Mouse (Mus musculus) liver, postnatal 0 days (tissue): ENCODE data around the gene Tmx2. TPM values are rescaled to one million over a fixed set of nuclear protein-coding genes. Genes with fewer than 3 reads are reported as not detected.

Experiments
- ATAC-seq: fragments of 200-750 bp; cut with Nextera tagmentation; 2 replicates; pipeline ENCODE4 v1.8.0; 2017; ENCODE audit warnings: mild to moderate bottlenecking, moderate library complexity
- DNase-seq: peaks from one replicate; pipeline ENCODE4 v3.0.0-alpha.2; 2016
- H3K27ac ChIP-seq: fragments of 300-500 bp; sonication (generic); 2 replicates; pipeline ENCODE4 v1.5.1; 2014; ENCODE audit warnings: antibody characterized with exemption, moderate library complexity, mild to moderate bottlenecking, low read depth
- H3K27me3 ChIP-seq: fragments of 300-500 bp; sonication (generic); 2 replicates; pipeline ENCODE4 v1.6.1; 2014; ENCODE audit warnings: low read length, control low read depth, mixed read lengths; ENCODE audit not compliant: insufficient read depth
- H3K36me3 ChIP-seq: fragments of 300-500 bp; sonication (generic); replicated peaks from 2 replicates; pipeline ENCODE4 v1.6.1; 2014; ENCODE audit warnings: mild to moderate bottlenecking, control low read depth, low read length, moderate library complexity, mixed read lengths; ENCODE audit not compliant: insufficient read depth
- H3K4me1 ChIP-seq: fragments of 300-500 bp; sonication (generic); 2 replicates; pipeline ENCODE4 v1.6.1; 2014; ENCODE audit warnings: antibody characterized with exemption, mild to moderate bottlenecking, control low read depth; ENCODE audit not compliant: insufficient read depth
- H3K4me2 ChIP-seq: fragments of 300-500 bp; sonication (generic); 2 replicates; pipeline ENCODE4 v1.6.1; 2014; ENCODE audit warnings: low read depth, mild to moderate bottlenecking, low read length, moderate library complexity, mixed read lengths
- H3K4me3 ChIP-seq: fragments of 300-500 bp; sonication (generic); 2 replicates; pipeline ENCODE4 v1.5.1; 2014; ENCODE audit warnings: low read depth, low read length
- H3K9ac ChIP-seq: fragments of 300-500 bp; sonication (generic); replicated peaks from 2 replicates; pipeline ENCODE4 v1.6.1; 2014; ENCODE audit warnings: mild to moderate bottlenecking, moderate library complexity
- H3K9me3 ChIP-seq: fragments of 300-500 bp; sonication (generic); 2 replicates; pipeline ENCODE4 v1.6.1; 2016; ENCODE audit warnings: mild to moderate bottlenecking, control low read depth, low read length, mixed read lengths
- CTCF ChIP-seq: sonication (generic); IDR thresholded peaks from 2 replicates; pipeline ENCODE4 v1.5.1; 2016; ENCODE audit warnings: antibody characterized with exemption, low read depth
- EP300 ChIP-seq: IDR thresholded peaks from 2 replicates; pipeline ENCODE4 v1.6.1; 2016; ENCODE audit warnings: antibody characterized with exemption, low read depth, mild to moderate bottlenecking
- WGBS: fragments of 180-500 bp; shearing (Covaris S2); extraction: QIAGEN DNeasy Blood & Tissue Kit; methylation state at CpG from one replicate; pipeline ENCODE4 v1.1.7; 2014; ENCODE audit not compliant: insufficient replicate concordance; 5-methylcytosine and 5-hydroxymethylcytosine counted together
- polyA plus RNA-seq: library from polyadenylated mRNA; unstranded; fragments of >200 nt; fragmentation: Nextera tagmentation; extraction: Ambion mirVana; gene quantifications from 2 replicates; pipeline ENCODE4 v1.2.1, GENCODE M21; 2015

The Tmx2 gene
- polyA plus RNA-seq, 1 experiment from 2014 or later, result 60.6 TPM

- Histone ChIP-seq H3K4me3 (peak within 1 kb of the TSS; percentile 90), H3K27me3 (no peaks in the 10 kb centered on the region), H3K4me1 (peaks cover 14% of the 10 kb centered on the region), H3K36me3 (peaks cover 14% of the 10 kb centered on the region), H3K9me3 (no peaks in the 10 kb centered on the region), H3K4me2 (peak within 1 kb of the TSS; percentile 91), H3K9ac (peak within 1 kb of the TSS; percentile 93), H3K27ac (peak within 1 kb of the TSS; percentile 94)
- TF ChIP-seq CTCF, result no peak
- no peak for TF ChIP-seq EP300
- DNase-seq, result peak; percentile 99
- peak; percentile 92 for ATAC-seq
- under 1% methylated on average over 88 of the region's 107 CpGs for WGBS
These were observed 36.0 kb upstream of the Tmx2 start, which contains the start of gene Zdhhc5 for GRCm38 (mm10) chr2:84714811-84715561. Gene Zdhhc5 (minus strand): TSS chr2:84715180.

GRCm38 (mm10) chr2:84714422-84714810, 35.5 kb upstream of the Tmx2 start:
- Histone ChIP-seq H3K27me3 (no peaks in the 10 kb centered on the region), H3K27ac (peak overlapping the region; percentile 94), H3K9me3 (no peaks in the 10 kb centered on the region), H3K36me3 (peaks cover 15% of the 10 kb centered on the region), H3K4me1 (peaks cover 14% of the 10 kb centered on the region), H3K4me3 (peak overlapping the region; percentile 90), H3K9ac (peak overlapping the region; percentile 93), H3K4me2 (peak overlapping the region; percentile 62)
- DNase-seq (no peak), ATAC-seq (no peak)
- no peak for TF ChIP-seq CTCF
- TF ChIP-seq EP300, result no peak
- WGBS, result under 1% methylated on average over 11 of the region's 26 CpGs

- Histone ChIP-seq H3K36me3 (peaks cover 35% of the 10 kb centered on the region), H3K9me3 (no peaks in the 10 kb centered on the region), H3K4me2 (no peak overlapping the region), H3K4me3 (no peak overlapping the region), H3K27me3 (no peaks in the 10 kb centered on the region), H3K4me1 (peaks cover 10% of the 10 kb centered on the region), H3K9ac (no peak overlapping the region), H3K27ac (no peak overlapping the region)
- TF ChIP-seq CTCF, result no peak
- TF ChIP-seq EP300, result no peak
- ATAC-seq (no peak), DNase-seq (no peak)
- WGBS, result 93% methylated on average over 2 of the region's 2 CpGs
These were observed 33.0 kb upstream of the Tmx2 start for GRCm38 (mm10) chr2:84711898-84712297.

- ATAC-seq (no peak), DNase-seq (no peak)
- 84% methylated on average over 1 of the region's 1 CpGs for WGBS
- H3K27me3 ChIP-seq, result no peaks in the 10 kb centered on the region
- 0 out of 2 replicates have a peak overlapping the region, but pooled peaks have one; percentile 6 for H3K9ac ChIP-seq
- H3K4me2 ChIP-seq, result no peak overlapping the region
- TF ChIP-seq EP300 (no peak), CTCF (no peak)
- H3K9me3 ChIP-seq, result no peaks in the 10 kb centered on the region
- H3K4me1 ChIP-seq, result peaks cover 15% of the 10 kb centered on the region
- H3K27ac ChIP-seq, result no peak overlapping the region
- H3K4me3 ChIP-seq, result no peak overlapping the region
- H3K36me3 ChIP-seq, result peaks cover 57% of the 10 kb centered on the region
These were observed 28.6 kb upstream of the Tmx2 start for GRCm38 (mm10) chr2:84707523-84707922.

- Histone ChIP-seq H3K4me2 (no peak overlapping the region), H3K27ac (no peak overlapping the region)
- no peak for ATAC-seq
These were observed 26.4 kb upstream of the Tmx2 start for GRCm38 (mm10) chr2:84705295-84705694.

GRCm38 (mm10) chr2:84704329-84704728, 25.4 kb upstream of the Tmx2 start:
- no peak for DNase-seq
- Histone ChIP-seq H3K9ac (no peak overlapping the region), H3K27ac (no peak overlapping the region), H3K4me3 (no peak overlapping the region), H3K27me3 (no peaks in the 10 kb centered on the region), H3K4me2 (no peak overlapping the region), H3K9me3 (no peaks in the 10 kb centered on the region), H3K36me3 (peaks cover 61% of the 10 kb centered on the region), H3K4me1 (peaks cover 12% of the 10 kb centered on the region)
- ATAC-seq, result no peak
- 84% methylated on average over 5 of the region's 5 CpGs for WGBS
- no peak for TF ChIP-seq CTCF
- TF ChIP-seq EP300, result no peak

More at GRCm38 (mm10) chr2:84705295-84705694, 26.4 kb upstream of the Tmx2 start:
- TF ChIP-seq EP300, result no peak
- TF ChIP-seq CTCF, result no peak
- no peak overlapping the region for H3K9ac ChIP-seq
- no peaks in the 10 kb centered on the region for H3K27me3 ChIP-seq
- H3K4me3 ChIP-seq, result no peak overlapping the region
- no peak for DNase-seq
- H3K4me1 ChIP-seq, result peaks cover 12% of the 10 kb centered on the region
- H3K36me3 ChIP-seq, result peaks cover 59% of the 10 kb centered on the region
- no peaks in the 10 kb centered on the region for H3K9me3 ChIP-seq
- 70% methylated on average over 1 of the region's 1 CpGs for WGBS
